Mouse (Mus musculus): ENCODE measurements around the gene Pcp4.

The Pcp4 gene

GRCm38 (mm10) chr16:96563350-96564257 is 96.2 kb downstream of the Pcp4 start:
- no peak for DNase-seq (ENCODE audit: low read depth, low spot score)

- no peak for DNase-seq (ENCODE audit: low read depth, low spot score)
Measured at GRCm38 (mm10) chr16:96567428-96567827, 100.0 kb downstream of the Pcp4 start.

All from skeletal muscle tissue, adult 2 months (tissue).